Mouse (Mus musculus): Measurements from ENCODE around the gene Nsun3. TPM values are rescaled to one million over a fixed set of nuclear protein-coding genes. Genes with fewer than 3 reads are reported as not detected.

Nsun3 gene
- 0.79 and 1.9 TPM in 2 replicates for polyA plus RNA-seq (2012; ENCODE audit: low replicate concordance)

GRCm38 (mm10) chr16:62786621-62787331 is at the start of gene Nsun3:
Gene Nsun3, minus strand, starts transcription at chr16:62786818.

GRCm38 (mm10) chr16:62814491-62814890 is 27.9 kb upstream of the Nsun3 start, which contains the start of gene Stx19:
Gene Stx19, plus strand, starts transcription at chr16:62814676.

Other genes with a start within 250 kb of the Nsun3 start
- not detected in 2 replicates for gene Stx19, start 27.9 kb upstream of the Nsun3 start, polyA plus RNA-seq (2012; ENCODE audit: low replicate concordance)
- 2.3 and 3.6 TPM in 2 replicates for gene Arl13b, start 60.2 kb upstream of the Nsun3 start, polyA plus RNA-seq (2012; ENCODE audit: low replicate concordance)
- 0.41 and 0.48 TPM in 2 replicates for gene Pros1, start 67.5 kb upstream of the Nsun3 start, polyA plus RNA-seq (2012; ENCODE audit: low replicate concordance)